ENCODE assay signal across 8 mouse cellular contexts in the genomic region with DNA sequence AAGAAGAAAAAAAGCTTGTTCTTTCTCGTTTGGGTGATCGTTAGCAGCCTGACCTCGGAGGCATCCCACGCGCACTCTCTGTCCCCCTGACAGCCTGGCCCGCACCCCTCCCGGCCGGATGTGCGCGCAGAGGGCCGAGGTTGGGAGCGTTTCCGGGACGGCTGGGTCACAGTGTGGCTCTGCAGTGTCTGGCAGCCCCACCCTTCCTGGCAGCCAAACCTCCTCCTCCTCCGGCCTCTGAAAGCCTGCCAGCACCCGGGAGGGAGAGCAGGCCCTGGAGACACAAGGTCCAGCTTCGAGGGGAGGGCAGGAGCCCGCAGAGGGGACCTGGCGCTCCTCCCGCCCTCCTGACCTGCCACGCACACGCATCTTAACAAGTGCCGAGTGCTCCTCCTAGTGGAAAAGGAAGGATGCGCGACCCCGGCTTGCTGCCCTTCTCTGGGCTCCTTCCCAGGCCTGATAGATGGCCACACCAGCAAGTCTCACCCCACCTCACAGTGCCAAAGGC.
DNase-seq lines count a peak whose midpoint lies in the region; ATAC-seq lines count a peak whose summit lies in the region.

No protein-coding gene starts in this region.

- ATAC-seq in common myeloid progenitor, adult 5-6 weeks (replicated peaks; ENCODE audit: low read depth, poor library complexity, severe bottlenecking) = peak; percentile 64
- peak; percentile 84 for ATAC-seq in megakaryocyte, adult 5-6 weeks (ENCODE audit: poor library complexity, severe bottlenecking)

- DNase-seq in R1 (ENCODE audit: low read depth, low spot score) = peak; percentile 87
- peak; percentile 99 for DNase-seq in gastrocnemius, adult 8-10 months (ENCODE audit: low spot score in 2 of 2)
- DNase-seq in induced T-regulatory cell, adult 2 months (ENCODE audit: low read depth) = peak; percentile 83
- peak; percentile 75 to 92 for DNase-seq in left cerebral cortex, adult 8-10 months (ENCODE audit: low spot score in 2 of 2)
- peak; percentile 88 for DNase-seq in right cerebral cortex, adult 18-20 months
- peak; percentile 82 for DNase-seq in urinary bladder, adult 2 months (ENCODE audit: low spot score)

Comparison
In these comparisons a context has a peak if more than half of its experiments do, and no peak if none do; other contexts are left out.
1. Peak in every context shown above with its lines: DNase-seq and ATAC-seq.